Mouse (Mus musculus): Measurements from ENCODE around the gene Ccl24.

DNA sequence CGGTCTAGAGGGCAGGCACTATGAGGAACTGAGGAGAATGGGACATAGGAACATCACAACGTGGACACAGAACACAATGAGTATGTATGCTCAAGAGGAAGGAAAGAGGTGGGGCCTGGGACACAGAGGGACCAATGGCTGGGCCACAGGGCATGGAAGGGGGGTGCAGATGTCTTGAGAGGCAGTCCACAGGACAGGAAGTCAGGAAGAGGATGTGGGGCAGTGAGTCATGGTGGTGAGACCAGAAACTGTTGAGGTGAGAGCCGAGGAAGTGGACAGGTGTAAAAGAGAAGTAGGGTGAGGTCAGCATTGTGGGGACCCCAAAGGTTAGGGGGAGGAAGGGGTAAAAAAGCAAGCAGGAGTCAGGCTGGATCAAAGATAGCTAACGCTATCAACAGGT lies 35.5 kb downstream of the Ccl24 start:
- TF ChIP-seq USF1 (IDR thresholded peaks at IDR 0.05; ENCODE audit: low read depth), result no peak
- no peak for TF ChIP-seq CEBPB (IDR thresholded peaks at IDR 0.05; ENCODE audit: insufficient read depth, poor library complexity, severe bottlenecking)
- no peak for TF ChIP-seq POLR2A (IDR thresholded peaks at IDR 0.05; ENCODE audit: insufficient read length, low read depth)
- TF ChIP-seq SRF (IDR thresholded peaks at IDR 0.05; ENCODE audit: control insufficient read depth, insufficient read length, low read depth), result no peak
- TF ChIP-seq REST (IDR thresholded peaks at IDR 0.05; ENCODE audit: insufficient read depth, insufficient read length), result no peak
- no peak for TF ChIP-seq E2F4 (IDR thresholded peaks at IDR 0.05; ENCODE audit: insufficient read depth)
- TF ChIP-seq MAX (IDR thresholded peaks at IDR 0.05; ENCODE audit: low read depth), result no peak

All from myocyte (in vitro differentiated cells).